Mouse (Mus musculus): Measurements from ENCODE around the gene Rad21l. TPM values are rescaled to one million over a fixed set of nuclear protein-coding genes. Genes with fewer than 3 reads are reported as not detected.

The Rad21l gene
- polyA plus RNA-seq, 1 experiment from 2014 or later, result 0.17 TPM

DNA sequence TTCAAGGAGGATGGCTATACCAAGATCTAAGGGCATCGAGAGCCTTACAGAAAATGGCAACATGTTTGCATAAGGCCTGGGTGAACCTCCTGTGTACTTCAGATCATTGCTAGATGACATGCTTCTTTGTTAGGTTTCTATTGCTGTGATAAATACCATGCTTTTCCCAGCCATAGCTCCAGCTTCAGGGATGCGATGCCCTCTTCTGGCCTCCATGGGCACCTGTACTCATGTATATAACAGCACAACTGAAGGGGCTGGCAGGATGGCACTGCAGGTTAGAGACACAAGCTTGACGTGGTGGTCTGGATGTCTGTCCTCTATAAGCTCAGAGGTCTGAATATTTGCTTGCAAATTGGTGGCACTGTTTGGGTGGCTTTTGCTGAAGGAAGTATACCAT is 14.0 kb upstream of the Rad21l start:
- DNase-seq (ENCODE audit: low spot score), result peak; percentile 41
- H3K36me3 ChIP-seq (ENCODE audit: control insufficient read depth, insufficient read depth, low read length), result no peaks in the 10 kb centered on the region
- H3K4me1 ChIP-seq (replicated peaks; ENCODE audit: control insufficient read depth, insufficient read depth, low read length), result no peaks in the 10 kb centered on the region
- no peak overlapping the region for H3K4me2 ChIP-seq (replicated peaks; ENCODE audit: low read depth, low read length)
- no peak overlapping the region for H3K4me3 ChIP-seq (ENCODE audit: low read depth, low read length)
- H3K9me3 ChIP-seq (ENCODE audit: control insufficient read depth, low read length), result no peaks in the 10 kb centered on the region
- 59% methylated on average over 3 of the region's 3 CpGs for WGBS
- peak; percentile 56; the same call in 1 of the 2 replicates for ATAC-seq (ENCODE audit: low FRiP score)
- no peak overlapping the region for H3K9ac ChIP-seq (ENCODE audit: low read depth, low read length)
- H3K27me3 ChIP-seq (ENCODE audit: control insufficient read depth, insufficient read depth, low read length), result no peaks in the 10 kb centered on the region; the same call in 1 of the 2 replicates
- H3K27ac ChIP-seq (ENCODE audit: low read depth, low read length), result no peak overlapping the region

DNA sequence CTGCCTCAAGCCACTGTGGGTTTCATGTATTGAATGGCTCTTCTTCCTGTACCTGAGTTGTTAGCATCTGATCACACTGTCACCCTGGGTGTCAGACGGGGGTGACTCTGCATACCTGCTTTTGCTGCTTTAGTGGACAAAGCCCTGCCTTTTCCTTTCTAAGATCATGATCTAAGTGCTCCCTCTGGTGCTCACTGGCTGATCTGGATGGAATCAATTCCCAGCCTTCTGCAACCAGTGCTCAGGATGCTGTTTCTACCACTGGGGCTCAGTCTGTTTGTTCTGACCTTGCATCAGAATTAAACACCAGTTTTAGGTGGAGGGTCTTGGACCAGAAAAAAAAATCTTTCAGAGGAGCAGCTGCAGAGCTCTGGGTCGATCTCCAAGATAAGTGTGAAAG is 7.9 kb upstream of the Rad21l start:
- Histone ChIP-seq H3K4me2 (replicated peaks; ENCODE audit: low read depth, low read length) (no peak overlapping the region), H3K4me3 (ENCODE audit: low read depth, low read length) (no peak overlapping the region), H3K36me3 (ENCODE audit: control insufficient read depth, insufficient read depth, low read length) (no peaks in the 10 kb centered on the region), H3K27ac (ENCODE audit: low read depth, low read length) (no peak overlapping the region), H3K9me3 (ENCODE audit: control insufficient read depth, low read length) (no peaks in the 10 kb centered on the region), H3K27me3 (ENCODE audit: control insufficient read depth, insufficient read depth, low read length) (no peaks in the 10 kb centered on the region), H3K4me1 (replicated peaks; ENCODE audit: control insufficient read depth, insufficient read depth, low read length) (no peaks in the 10 kb centered on the region), H3K9ac (ENCODE audit: low read depth, low read length) (no peak overlapping the region)
- DNase-seq (ENCODE audit: low spot score) (no peak), ATAC-seq (ENCODE audit: low FRiP score) (no peak)
- 60% methylated on average over 2 of the region's 2 CpGs for WGBS

DNA sequence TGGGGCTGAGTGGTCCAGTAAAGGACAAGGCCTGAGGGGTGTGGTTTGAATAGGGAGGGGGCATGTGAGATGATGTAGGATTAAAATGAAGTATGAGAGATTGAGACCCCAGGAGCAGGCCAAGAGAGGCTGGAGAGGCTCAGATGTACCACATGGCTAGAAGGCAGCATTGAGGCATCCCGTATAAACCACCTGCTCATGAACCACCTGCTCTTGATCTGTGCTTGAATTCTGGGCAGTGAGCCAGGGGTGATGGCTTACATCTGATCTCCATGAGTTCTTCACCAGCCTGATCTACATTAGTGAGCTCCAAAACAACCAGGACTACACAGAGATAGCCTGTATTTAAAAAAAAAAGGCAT is 2.6 kb upstream of the Rad21l start:
- WGBS, result 70% methylated on average over 1 of the region's 1 CpGs
- Histone ChIP-seq H3K27me3 (ENCODE audit: control insufficient read depth, insufficient read depth, low read length) (0 out of 2 replicates have a peak, but pooled peaks cover 2% of the 10 kb centered on the region), H3K9me3 (ENCODE audit: control insufficient read depth, low read length) (no peaks in the 10 kb centered on the region), H3K4me1 (replicated peaks; ENCODE audit: control insufficient read depth, insufficient read depth, low read length) (no peaks in the 10 kb centered on the region), H3K4me3 (ENCODE audit: low read depth, low read length) (no peak overlapping the region), H3K36me3 (ENCODE audit: control insufficient read depth, insufficient read depth, low read length) (no peaks in the 10 kb centered on the region), H3K27ac (ENCODE audit: low read depth, low read length) (no peak overlapping the region), H3K9ac (ENCODE audit: low read depth, low read length) (no peak overlapping the region), H3K4me2 (replicated peaks; ENCODE audit: low read depth, low read length) (no peak overlapping the region)
- ATAC-seq (ENCODE audit: low FRiP score) (peak; percentile 6; the same call in 1 of the 2 replicates), DNase-seq (ENCODE audit: low spot score) (no peak)

DNA sequence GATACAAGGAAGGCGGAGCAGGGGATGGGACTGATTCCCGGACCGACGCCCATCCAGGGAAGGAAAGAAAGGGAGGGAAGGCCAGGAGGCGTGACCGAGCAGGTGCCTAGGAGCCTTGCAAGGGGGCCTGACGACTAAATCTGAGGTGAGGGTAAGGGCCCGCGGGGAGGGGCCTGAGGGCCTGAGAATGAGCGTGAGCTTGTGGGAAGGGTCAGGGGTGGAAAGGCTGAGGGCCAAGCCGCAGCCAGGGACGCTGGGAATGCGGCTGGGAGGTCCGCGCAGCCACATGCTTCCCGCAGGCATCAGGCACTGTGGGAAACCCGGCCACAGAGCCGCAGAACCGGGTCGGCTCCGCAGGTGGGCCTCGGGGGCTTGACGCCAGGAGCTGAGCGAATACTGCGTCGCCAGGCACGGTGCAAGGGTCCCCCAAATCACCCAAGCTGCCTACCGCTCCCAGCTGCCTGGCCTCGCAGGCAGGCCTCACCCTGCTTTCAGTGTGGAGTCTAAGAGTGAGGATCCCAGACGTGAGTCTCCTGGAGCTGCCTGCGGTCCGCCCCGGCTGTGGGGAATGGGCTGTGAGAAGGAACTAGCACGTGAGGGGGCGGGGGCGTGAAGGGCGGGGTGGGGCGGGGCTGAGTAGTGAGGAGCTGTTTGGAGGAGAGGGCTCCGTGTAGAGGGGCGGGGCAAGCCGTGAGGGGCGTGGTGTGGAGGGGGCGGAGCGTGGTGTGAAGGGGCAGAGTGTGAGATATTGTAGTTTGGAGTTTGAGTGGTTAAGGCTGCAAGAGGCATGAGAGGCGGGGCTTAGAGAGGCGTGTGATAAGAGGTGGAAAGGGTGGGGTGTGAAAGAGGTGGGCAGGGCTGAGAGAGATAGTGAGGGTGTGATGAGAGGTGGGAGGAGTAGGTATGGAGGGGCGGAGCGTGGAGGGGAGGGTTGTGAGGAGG is 2.0 kb upstream of the Rad21l start:
- DNase-seq (ENCODE audit: low spot score) (peak; percentile 6), ATAC-seq (ENCODE audit: low FRiP score) (peak; percentile 70)
- Histone ChIP-seq H3K4me3 (ENCODE audit: low read depth, low read length) (no peak overlapping the region), H3K27me3 (ENCODE audit: control insufficient read depth, insufficient read depth, low read length) (0 out of 2 replicates have a peak, but pooled peaks cover 2% of the 10 kb centered on the region), H3K36me3 (ENCODE audit: control insufficient read depth, insufficient read depth, low read length) (no peaks in the 10 kb centered on the region), H3K27ac (ENCODE audit: low read depth, low read length) (no peak overlapping the region), H3K4me1 (replicated peaks; ENCODE audit: control insufficient read depth, insufficient read depth, low read length) (no peaks in the 10 kb centered on the region), H3K4me2 (replicated peaks; ENCODE audit: low read depth, low read length) (no peak overlapping the region; the same call in 1 of the 2 replicates), H3K9me3 (ENCODE audit: control insufficient read depth, low read length) (no peaks in the 10 kb centered on the region), H3K9ac (ENCODE audit: low read depth, low read length) (no peak overlapping the region)
- 42% methylated on average over 48 of the region's 48 CpGs for WGBS

DNA sequence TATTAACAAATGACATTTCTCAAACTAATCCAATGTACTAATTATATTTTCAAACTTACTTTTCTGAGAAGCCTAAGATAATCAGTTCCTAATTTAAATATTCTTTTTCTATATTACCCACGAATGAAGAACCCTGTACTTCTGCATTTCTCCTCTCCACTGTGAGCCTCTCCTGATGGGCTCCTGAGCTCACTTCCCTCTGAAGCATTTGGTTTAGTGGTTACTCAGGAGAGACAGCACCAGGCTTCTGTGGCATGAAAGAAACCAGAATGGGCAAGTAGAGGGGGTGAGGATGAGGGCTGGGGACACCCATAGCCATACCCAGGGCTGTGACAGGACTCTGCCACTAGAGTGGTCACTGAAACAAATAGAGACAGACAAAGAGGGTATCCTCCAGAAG is 16.3 kb downstream of the Rad21l start:
- Histone ChIP-seq H3K36me3 (ENCODE audit: control insufficient read depth, insufficient read depth, low read length) (no peaks in the 10 kb centered on the region), H3K4me1 (replicated peaks; ENCODE audit: control insufficient read depth, insufficient read depth, low read length) (no peaks in the 10 kb centered on the region), H3K4me2 (replicated peaks; ENCODE audit: low read depth, low read length) (no peak overlapping the region), H3K27me3 (ENCODE audit: control insufficient read depth, insufficient read depth, low read length) (no peaks in the 10 kb centered on the region), H3K9ac (ENCODE audit: low read depth, low read length) (no peak overlapping the region), H3K9me3 (ENCODE audit: control insufficient read depth, low read length) (no peaks in the 10 kb centered on the region), H3K4me3 (ENCODE audit: low read depth, low read length) (no peak overlapping the region), H3K27ac (ENCODE audit: low read depth, low read length) (no peak overlapping the region)
- ATAC-seq (ENCODE audit: low FRiP score) (no peak), DNase-seq (ENCODE audit: low spot score) (no peak)
- 66% methylated on average over 1 of the region's 1 CpGs for WGBS

DNA sequence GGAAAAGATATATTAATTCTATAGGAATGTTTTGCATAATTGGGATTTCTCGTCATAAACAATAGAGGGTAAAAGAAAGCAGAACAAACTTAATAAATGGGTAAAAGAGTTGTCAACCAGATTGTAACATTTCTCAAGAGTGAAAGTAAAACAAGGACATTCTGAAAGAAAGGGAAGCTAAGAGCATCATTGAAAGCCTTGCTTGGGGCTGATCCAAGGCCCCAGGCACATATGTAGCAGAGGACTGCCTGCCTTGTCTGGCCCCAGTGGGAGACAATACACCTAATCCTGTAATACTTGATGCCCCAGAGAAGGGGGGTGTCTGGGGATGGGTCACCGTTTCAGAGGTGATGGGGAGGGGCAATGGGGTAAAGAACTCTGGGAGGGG is 32.3 kb downstream of the Rad21l start:
- no peak for ATAC-seq (ENCODE audit: low FRiP score)
- Histone ChIP-seq H3K9ac (ENCODE audit: low read depth, low read length) (no peak overlapping the region), H3K27me3 (ENCODE audit: control insufficient read depth, insufficient read depth, low read length) (peaks cover 6% of the 10 kb centered on the region; the same call in 1 of the 2 replicates), H3K4me3 (ENCODE audit: low read depth, low read length) (no peak overlapping the region), H3K36me3 (ENCODE audit: control insufficient read depth, insufficient read depth, low read length) (no peaks in the 10 kb centered on the region), H3K27ac (ENCODE audit: low read depth, low read length) (no peak overlapping the region), H3K9me3 (ENCODE audit: control insufficient read depth, low read length) (no peaks in the 10 kb centered on the region), H3K4me2 (replicated peaks; ENCODE audit: low read depth, low read length) (no peak overlapping the region), H3K4me1 (replicated peaks; ENCODE audit: control insufficient read depth, insufficient read depth, low read length) (no peaks in the 10 kb centered on the region)
- no peak for DNase-seq (ENCODE audit: low spot score)
- 70% methylated on average over 2 of the region's 2 CpGs for WGBS

DNA sequence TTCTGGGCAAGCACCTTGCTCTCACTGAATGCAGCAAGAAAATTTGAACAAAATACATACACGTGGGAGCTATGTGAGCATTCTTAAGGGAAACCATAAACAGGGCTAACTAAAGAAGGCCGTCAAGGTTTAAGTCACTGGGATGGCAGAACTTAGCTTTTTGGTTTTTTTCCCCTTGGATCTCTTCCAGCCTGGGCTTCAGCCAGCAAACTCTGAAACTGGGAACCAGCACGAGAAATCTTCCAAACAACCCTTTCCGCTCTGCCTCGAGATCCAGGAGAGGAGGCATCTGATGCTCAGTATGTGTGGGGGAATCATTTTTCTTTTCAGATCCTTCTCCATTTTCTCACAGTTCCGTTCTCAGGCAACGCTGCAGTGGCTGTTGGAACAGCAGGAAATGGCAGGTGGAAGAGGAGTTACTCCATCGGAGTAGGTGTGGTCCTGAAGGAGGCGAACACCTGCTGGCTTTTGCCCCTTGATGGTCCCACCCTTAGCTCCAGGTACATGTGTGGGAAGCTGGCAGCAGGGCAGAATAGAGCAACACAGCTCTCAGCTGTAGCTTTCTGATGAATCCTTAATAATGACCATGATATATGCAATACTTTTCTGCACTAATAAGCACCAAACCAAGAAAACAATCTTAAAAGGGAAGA is 32.8 kb downstream of the Rad21l start:
- WGBS, result 80% methylated on average over 9 of the region's 9 CpGs

DNA sequence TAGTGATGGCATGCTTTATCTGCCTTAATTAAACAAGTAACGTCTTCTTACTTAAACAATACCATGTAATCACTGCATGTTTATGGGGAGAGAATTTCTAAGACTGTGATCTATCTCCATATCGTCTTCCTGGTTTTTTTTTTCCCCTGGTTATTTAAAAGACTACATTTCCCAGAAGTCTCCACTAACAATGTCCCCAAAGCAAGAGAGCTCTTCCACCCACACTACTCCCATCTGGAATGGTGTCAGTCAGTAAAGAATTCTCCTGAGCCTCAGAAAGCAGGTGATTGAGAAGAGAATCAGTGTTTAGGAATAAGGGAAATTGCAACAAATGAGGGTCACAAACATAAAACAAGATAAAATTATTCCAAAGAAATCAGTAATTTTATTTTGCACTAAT is 33.4 kb downstream of the Rad21l start:
- H3K4me3 ChIP-seq (ENCODE audit: low read depth, low read length), result no peak overlapping the region
- no peaks in the 10 kb centered on the region for H3K4me1 ChIP-seq (replicated peaks; ENCODE audit: control insufficient read depth, insufficient read depth, low read length)
- DNase-seq (ENCODE audit: low spot score) (no peak), ATAC-seq (ENCODE audit: low FRiP score) (no peak)
- peaks cover 6% of the 10 kb centered on the region; the same call in 1 of the 2 replicates for H3K27me3 ChIP-seq (ENCODE audit: control insufficient read depth, insufficient read depth, low read length)
- H3K9me3 ChIP-seq (ENCODE audit: control insufficient read depth, low read length), result no peaks in the 10 kb centered on the region
- H3K36me3 ChIP-seq (ENCODE audit: control insufficient read depth, insufficient read depth, low read length), result no peaks in the 10 kb centered on the region
- no peak overlapping the region for H3K27ac ChIP-seq (ENCODE audit: low read depth, low read length)
- H3K4me2 ChIP-seq (replicated peaks; ENCODE audit: low read depth, low read length), result no peak overlapping the region
- H3K9ac ChIP-seq (ENCODE audit: low read depth, low read length), result no peak overlapping the region
- WGBS, result 38% methylated on average over 2 of the region's 2 CpGs

More for the DNA sequence above, 32.8 kb downstream of the Rad21l start:
- Histone ChIP-seq H3K4me1 (replicated peaks; ENCODE audit: control insufficient read depth, insufficient read depth, low read length) (no peaks in the 10 kb centered on the region), H3K27me3 (ENCODE audit: control insufficient read depth, insufficient read depth, low read length) (peaks cover 6% of the 10 kb centered on the region; the same call in 1 of the 2 replicates), H3K4me2 (replicated peaks; ENCODE audit: low read depth, low read length) (no peak overlapping the region), H3K4me3 (ENCODE audit: low read depth, low read length) (no peak overlapping the region), H3K27ac (ENCODE audit: low read depth, low read length) (no peak overlapping the region), H3K9me3 (ENCODE audit: control insufficient read depth, low read length) (no peaks in the 10 kb centered on the region), H3K36me3 (ENCODE audit: control insufficient read depth, insufficient read depth, low read length) (no peaks in the 10 kb centered on the region), H3K9ac (ENCODE audit: low read depth, low read length) (no peak overlapping the region)
- DNase-seq (ENCODE audit: low spot score) (no peak), ATAC-seq (ENCODE audit: low FRiP score) (no peak)

Measured in hindbrain, embryonic 11.5 days (tissue).